Mouse (Mus musculus): ENCODE measurements around the gene Slc38a9. TPM values are rescaled to one million over a fixed set of nuclear protein-coding genes. Genes with fewer than 3 reads are reported as not detected.

Gene Slc38a9
- total RNA-seq, 1 experiment from 2014 or later: 29.5 TPM

DNA sequence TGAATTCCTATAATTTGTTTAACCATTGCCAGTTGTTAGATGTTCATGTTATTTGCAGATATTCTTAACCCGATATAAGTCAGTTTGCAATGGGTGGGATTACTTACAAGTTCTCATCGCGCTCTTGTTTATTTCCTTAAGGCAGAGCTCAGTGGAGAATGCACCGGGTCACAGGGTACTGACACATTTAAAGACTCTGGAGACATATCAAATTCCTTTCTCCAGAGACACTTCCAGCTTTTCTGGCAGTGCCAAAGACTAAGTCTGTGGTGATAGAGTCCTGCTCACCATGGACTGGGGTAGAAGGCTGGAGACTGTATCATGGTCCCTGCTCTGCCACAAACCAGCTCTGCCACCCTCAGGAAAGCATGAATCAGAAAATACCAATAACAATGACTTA is 102.0 kb downstream of the Slc38a9 start:
- no peak for ATAC-seq (replicated peaks; ENCODE audit: low read depth, poor library complexity, severe bottlenecking)

DNA sequence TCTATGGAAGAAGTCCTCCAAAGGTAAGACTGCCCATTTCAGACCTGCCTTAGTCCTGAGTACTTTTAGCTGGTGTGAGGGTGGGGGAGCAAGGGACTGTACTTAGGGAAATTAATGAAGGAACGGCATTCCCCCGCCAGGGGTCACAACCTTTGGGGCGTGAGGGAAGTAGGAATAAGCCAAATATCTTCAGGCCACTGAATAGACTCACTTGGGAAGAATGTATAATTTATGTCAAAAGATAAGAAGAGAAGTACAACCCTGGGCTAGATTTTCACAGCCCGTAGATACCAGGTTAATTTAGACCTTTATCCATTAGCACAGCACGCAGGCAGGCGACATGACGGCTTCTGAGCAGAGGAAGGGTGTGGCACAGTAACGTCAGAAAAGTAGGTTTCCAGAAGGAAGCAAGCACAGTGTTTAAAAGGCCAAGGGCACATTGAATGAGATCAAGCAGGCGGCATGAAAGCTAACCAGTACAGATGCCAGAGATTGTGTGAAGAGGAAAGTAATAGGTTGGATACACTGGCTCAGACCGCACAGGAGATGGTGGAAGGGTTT is 103.1 kb downstream of the Slc38a9 start:
- no peak for ATAC-seq (replicated peaks; ENCODE audit: low read depth, poor library complexity, severe bottlenecking)

DNA sequence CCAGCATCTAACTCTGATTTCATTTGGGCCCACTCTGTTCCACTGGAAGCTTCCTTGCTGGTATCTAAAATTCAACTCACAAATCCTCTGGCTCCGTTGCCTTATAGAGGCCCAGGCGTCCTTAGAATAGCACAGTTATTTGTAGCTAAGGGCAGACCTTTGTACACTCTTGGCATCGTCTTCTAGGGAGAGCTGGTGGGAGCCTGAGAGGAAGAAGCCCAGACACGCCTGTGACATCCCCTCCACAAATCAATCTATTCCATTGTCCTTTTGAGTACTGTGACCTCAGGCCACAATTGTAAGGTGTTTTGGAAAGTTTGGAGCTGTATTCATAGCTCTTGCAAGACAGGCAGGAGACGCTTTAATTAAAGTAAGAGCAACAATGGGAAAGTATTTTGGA is 104.0 kb downstream of the Slc38a9 start:
- ATAC-seq (replicated peaks; ENCODE audit: low read depth, poor library complexity, severe bottlenecking): no peak

DNA sequence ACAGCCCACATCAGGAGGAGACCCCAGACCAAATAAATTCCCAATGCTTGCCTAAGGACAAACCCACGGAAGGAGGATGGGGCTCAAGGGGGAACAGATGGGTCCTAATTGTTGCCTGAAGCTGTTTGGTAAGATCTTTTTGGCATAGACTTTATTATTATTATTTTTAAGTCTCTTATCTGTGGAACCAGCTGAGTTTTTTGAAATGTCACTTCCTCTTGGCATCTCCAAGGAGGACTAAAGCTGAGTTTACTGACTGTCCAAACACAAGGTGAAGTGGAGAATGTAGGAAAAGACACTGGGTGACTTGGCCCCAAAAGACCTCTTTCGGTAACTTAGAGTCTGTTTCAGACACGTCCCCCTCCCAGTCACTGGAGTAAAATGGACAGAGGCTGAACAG is 105.1 kb downstream of the Slc38a9 start:
- no peak for ATAC-seq (replicated peaks; ENCODE audit: low read depth, poor library complexity, severe bottlenecking)

DNA sequence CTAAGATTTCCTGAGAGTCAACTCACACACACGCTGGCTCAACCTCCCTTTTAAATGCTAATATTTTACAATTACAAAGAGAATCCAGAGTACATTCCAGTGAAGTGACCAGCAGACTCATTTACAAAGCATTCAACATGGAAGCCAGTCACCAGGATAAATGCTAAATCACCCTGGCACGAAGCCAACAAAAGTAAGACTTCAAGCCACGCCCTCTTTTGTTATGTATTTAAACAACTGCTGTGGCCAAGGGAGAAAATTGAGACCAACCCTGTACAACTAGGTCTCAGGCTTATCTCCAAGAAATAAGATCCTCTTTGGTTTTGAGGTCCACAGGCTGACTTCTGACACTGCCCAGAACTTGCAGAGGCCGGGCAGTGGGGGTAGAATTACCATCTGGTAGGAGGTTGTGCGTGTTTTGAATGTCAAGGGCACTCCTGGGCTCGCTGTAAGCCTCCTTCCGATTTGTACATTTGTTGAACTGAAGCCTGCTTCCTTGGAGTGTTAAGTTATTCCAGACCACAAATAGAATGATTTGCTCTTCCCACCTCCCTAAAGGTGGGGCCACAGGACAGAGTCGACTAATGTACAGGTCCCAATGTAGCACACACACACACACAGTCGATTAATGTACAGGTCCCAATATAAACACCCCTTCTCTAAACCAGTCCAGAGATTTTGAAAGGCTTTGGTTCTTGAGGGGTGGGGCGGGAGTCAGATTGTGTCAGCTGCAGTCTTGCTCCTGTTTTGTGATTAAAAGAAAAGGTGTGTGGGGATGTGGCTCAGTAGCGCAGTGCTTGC is 110.2 kb downstream of the Slc38a9 start:
- peak; percentile 76 for ATAC-seq (replicated peaks; ENCODE audit: low read depth, poor library complexity, severe bottlenecking)

DNA sequence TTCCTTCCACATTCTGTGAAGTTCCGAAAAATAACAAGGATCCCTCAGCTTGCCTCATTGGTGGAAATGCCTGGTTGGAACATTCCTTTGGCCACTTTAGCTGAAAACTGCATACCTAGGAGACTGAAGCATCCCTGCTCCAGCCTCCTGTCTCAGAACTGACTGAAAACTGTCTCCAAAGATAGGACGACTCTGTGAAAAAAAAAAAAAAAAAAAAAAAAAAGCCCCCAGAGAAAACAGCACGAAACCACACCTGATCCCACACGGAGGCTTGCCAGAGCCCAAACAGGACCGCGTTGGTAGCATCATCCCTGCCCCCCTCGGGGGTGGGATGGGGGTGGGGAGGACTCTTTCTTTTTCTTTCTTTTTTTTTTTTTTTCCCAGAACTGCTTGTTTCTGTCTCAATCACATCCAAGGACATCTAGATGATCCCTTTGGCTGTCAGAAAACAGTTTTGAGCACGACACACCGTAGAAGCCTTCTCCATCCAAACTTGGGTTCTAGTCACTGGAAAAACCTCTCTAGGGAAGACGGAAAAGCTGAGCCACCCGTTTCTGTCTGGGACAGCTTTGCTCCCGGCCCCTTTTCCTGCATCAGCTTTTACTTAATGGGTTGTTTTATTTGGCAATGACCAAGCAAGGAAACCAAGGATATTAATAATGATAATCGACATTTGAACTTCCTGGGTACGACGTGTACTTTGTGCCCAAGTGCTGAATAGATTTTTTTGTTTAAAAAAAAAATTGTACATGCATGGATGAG is 111.1 kb downstream of the Slc38a9 start:
- ATAC-seq (replicated peaks; ENCODE audit: low read depth, poor library complexity, severe bottlenecking): no peak

DNA sequence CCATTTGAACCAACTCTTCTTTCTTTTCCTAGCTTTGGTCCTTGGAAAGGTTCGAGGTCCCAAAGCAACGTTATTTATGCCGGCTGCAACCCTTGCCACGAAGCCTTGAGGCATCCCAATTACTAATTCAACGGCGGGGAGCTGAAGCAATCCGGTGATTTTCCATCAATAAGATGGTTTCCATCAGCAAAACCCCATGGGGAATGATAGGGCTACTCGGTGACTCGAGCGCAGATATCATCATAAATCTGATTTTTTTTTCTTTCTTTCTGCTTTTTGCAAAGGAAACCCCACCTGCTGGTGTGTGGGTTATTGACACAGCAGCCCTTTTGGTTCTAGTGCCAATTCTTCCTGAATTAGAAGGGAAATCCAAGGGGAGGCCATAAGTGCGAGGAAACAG is 111.7 kb downstream of the Slc38a9 start:
- ATAC-seq (replicated peaks; ENCODE audit: low read depth, poor library complexity, severe bottlenecking): no peak

DNA sequence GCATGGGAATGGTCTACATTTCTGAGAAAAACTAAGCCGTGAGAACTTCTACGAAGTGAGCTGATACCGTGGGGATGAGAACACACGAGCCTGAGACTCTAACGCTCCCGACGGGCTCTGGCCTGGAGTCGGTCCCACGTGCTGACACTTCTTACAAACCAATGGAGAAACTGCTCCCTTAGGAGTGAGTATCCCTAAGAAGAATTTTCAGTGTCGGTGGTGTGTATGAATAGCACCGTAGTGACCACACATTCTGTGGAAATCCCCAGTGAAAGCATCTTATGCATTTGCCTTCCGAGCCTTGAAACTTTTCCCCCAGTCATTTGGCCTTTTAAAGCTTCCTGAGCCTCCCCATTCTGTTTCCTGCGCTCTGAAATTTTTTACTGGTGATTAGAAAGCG is 112.3 kb downstream of the Slc38a9 start:
- ATAC-seq (replicated peaks; ENCODE audit: low read depth, poor library complexity, severe bottlenecking): no peak

DNA sequence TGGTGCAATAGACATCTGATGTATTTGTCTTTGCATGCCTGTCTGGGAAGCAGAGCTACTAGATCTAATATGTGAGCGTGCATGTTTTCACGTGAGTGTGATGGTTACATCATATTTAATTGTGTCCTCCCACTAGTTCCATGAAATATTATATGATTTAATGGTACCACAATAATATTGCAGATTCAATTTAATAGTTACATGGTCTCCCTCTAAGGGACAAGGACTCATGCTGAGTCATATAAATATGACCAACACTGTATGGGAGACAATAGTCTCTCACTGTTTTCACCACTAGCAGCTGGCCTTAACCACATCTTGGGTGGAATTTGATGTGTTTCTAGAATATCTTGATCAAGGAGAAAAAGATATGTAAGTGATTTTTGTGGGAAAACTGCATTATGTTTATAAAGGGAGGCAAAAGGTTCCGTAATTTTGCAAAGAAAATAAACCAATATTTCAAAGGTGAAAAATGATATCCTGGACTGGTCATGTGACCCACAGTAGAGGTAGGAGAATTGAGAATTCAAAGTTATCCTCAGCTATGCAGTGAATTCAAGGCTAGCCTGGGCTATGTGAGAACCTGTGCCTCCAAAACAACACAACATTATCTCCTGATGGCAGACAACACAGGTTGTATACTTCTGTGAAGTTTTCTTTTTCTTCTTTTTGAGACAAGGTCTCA is 113.6 kb downstream of the Slc38a9 start:
- no peak for ATAC-seq (replicated peaks; ENCODE audit: low read depth, poor library complexity, severe bottlenecking)

DNA sequence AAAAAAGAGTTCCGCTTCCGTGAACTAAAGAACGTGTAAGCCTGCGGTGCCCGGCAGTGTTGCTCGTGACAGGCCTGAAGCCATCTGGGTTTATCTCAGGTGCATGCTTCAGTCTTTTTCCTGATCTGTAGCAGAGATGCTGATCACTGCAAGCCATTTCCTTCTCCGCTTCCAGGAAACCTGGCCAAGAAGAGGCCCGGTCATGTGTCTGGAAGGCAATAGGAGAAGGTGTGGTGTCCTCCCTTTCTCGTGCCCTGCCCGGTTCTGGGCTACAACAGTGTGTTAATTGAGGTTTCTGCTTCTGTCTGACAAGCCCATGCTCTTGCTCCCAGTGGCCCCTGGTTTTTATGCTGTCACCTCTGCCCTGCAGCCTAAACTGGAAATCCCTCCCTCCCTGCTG is 115.3 kb downstream of the Slc38a9 start:
- no peak for ATAC-seq (replicated peaks; ENCODE audit: low read depth, poor library complexity, severe bottlenecking)

DNA sequence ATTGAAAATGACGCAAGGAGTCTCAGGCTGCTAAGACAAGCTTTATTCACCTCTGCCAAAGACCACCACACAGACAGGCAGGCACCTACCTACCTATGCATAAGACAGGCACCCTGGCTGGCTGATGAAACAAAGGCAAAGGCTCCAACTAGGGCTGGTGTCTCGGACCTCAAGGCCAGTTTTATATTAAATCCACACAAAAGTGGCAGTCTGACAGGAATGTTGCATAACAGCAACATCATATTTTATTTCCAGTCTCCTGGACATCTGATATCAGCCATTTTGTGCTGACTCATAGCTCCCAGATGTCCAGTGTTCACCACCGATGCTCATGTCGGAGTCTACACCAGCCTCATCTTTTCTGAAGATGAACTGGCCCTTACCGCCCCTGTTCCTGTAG is 117.9 kb downstream of the Slc38a9 start:
- ATAC-seq (replicated peaks; ENCODE audit: low read depth, poor library complexity, severe bottlenecking): no peak

DNA sequence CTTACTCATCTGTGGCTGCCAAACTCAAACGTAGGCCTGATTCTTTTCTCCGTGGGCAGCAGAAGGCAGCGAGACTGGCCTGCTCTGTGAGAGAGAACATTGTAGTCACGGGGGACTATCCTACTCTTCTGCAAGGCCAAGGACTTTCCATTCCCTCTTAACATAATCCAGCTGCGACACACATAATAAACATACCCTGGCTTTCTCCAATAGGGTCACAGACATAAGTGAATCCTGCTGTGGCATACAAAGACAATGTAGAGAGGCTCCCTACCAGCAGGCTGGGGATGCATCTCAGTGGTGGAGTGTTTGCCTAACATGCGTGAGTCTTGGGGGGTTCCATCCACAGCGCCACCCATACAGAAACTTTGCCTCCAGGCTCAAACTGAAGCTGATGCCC is 124.8 kb downstream of the Slc38a9 start:
- no peak for ATAC-seq (replicated peaks; ENCODE audit: low read depth, poor library complexity, severe bottlenecking)

DNA sequence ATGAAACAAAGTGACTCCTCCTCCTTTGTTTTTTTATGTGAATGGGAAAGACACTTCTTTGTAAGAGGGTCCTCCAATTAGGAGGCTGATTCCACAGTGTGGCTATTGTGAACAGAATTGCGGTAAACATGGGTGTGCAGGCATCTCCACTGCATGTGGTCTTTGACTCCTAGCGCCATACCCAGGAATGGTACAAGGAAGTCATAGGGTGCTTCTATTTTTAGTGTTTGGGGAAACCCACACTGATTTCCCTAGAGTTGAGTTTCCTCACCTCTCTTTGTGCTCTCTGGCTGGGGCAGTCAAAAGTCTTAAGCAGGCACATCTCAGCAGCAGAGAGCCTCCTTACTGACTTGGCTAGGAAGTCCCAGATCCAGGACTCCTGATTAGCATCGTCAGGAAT is 125.6 kb downstream of the Slc38a9 start:
- ATAC-seq (replicated peaks; ENCODE audit: low read depth, poor library complexity, severe bottlenecking): no peak

DNA sequence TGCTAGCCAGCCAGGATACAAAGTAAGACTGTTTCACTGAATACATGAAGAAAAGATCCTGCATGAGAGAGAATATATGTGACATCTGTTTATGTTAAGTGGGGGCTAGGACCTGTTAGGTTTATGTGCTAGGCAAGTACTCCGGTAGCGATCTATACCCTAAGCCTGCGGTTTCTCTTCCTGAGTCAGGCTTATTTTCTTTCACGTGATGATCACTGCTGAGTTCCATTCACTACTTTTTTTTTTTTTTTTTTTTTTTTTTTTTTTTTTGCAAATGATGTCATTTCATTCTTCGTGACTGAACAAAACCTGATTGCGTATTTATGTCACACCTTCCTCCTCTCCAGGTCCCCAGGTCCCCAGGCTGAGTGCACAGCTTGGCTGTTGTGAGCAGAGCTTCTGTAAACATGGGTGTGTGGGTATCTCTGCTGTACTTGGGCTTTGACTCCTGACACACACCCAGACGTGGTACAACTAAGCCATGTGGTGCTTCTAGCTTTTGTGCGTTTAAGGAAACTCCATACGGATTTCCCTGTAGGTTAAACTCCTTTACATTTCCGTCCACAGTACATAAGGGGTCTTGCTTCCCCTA is 126.5 kb downstream of the Slc38a9 start:
- ATAC-seq (replicated peaks; ENCODE audit: low read depth, poor library complexity, severe bottlenecking): no peak

Other genes with a start within 250 kb of the Slc38a9 start
- gene Il6st, start 196.7 kb upstream of the Slc38a9 start, total RNA-seq (2017): 28.8 and 35.2 TPM in 2 replicates
- 7.0 and 9.2 TPM in 2 replicates for gene Il31ra, start 66.4 kb upstream of the Slc38a9 start, total RNA-seq (2017)
- 1.3 and 3.7 TPM in 2 replicates for gene Ddx4, start 8.3 kb upstream of the Slc38a9 start, total RNA-seq (2017)
- 0.82 and 3.6 TPM in 2 replicates for gene Plpp1, start 140.0 kb downstream of the Slc38a9 start, total RNA-seq (2017)